Mouse (Mus musculus) CD8-positive naive resting alpha-beta T cell, adult 2 months (primary cell): Measurements from ENCODE around the gene Lgi1.

Experiments used
- DNase-seq, 2 experiments: peaks; one replicate each; pipeline ENCODE4 v3.0.0; 2022; ENCODE audit warnings: low read depth in 2 of 2, low spot score in 2 of 2

The Lgi1 gene

DNA sequence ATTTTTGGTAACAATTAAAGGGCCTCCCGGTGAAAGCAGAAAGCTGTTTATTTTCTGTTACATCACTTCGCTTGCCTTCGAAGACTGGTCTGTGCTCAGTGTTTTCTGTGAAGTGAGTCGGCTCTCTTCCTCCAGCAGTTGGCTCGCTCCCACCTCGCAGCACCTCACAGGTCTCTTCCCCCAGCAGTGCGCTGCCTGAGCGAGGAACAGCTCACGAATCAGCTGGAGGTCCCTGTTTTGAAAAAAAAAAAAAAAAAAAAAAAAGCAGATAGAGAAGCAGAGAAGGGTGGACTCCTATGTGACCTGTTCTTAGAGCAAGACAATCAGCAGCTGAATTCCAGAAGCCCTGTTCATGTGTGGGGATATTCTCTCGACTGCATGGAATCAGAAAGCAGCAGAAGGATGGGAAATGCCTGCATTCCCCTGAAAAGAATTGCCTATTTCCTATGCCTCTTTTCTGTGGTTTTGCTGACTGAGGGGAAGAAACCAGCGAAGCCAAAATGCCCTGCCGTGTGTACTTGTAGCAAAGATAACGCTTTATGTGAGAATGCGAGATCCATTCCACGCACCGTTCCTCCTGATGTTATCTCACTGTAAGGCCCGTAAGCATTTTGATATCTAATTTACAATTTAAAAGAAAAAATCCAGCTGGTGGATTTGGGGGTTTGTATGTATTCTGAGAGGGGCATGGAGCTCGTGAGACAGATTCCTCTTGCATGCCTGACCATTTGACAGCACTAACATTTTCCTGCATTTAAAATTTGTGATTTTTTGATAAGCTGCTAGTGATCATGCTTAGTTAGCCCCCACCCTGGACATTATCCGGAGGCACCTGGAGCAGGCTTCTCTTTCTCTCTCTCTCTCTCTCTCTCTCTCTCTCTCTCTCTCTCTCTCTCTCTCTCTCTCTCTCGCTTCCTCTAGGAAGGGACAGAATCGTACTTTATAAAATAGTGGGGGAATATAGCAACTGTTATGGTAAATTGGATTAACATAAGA is at the start of gene Lgi1:
Lgi1 (plus strand) TSS at position 32 of the 996 bp plus-strand sequence.
- no peak for DNase-seq

GRCm38 (mm10) chr19:38217696-38218095 is 46.6 kb upstream of the Lgi1 start:
- DNase-seq, result no peak

DNA sequence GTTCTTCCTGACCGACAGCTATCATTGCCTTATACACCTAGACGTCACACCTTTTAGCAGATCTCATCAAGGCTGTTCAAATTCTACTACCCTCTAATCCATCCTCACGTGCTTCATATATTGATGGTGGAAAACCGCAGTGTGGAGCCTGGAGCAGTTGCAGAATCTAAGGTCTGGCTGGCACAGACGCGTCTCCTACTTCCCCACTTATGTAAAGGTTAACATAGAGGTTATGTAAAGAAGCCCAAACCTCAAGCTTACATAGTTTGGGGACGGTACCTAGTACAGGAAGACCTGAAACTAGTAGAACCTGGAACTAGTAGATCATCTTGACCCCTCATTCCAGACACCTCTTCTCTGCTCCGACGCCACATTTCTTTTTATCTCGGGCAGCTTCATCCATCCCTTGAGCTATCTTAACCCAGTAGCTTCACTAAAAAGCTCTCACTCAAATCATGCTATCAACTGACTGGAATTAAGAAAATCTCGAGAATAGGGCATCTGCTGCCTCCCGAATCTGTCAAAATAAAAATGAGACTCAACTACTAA is 40.9 kb upstream of the Lgi1 start:
- no peak for DNase-seq

DNA sequence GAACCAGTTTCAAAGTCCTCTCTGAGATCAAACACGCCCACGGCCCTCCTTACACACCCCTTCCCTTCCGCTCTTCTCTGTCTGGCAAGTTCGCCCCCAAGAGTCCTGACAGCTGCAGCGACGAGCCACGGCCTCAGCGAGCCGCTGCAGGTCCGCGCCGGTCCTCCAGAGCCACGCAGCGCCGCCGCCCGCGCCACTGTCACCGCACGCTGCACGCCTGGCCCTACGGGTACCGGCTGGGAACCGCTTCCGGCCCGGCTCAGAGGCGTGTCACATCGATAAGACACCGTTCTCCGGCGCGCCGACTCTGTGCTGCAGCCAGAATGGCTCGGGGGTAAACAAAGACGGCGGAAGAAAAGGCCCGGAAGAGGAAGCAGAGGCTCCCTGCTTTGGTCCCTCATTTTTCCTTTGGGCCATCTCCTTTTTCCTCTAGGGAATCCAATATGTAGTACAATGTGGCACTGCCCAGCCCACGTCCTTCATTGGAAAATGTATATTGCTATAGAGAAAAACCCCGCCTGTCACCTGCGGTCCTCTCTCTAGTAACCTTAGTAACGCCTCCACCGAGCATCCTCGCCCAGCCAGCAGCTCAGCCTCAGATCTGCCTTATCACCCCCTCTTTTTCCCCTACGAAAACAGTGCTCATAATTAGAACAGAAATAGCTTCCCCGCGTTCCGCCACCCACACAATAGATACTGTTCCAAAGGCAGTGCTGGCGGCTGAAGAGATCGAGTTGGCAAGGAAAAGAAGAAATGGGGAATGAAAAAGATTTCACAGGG is 40.2 kb upstream of the Lgi1 start, which contains the start of gene Fra10ac1:
Fra10ac1 (minus strand) TSS at position 252 of the 780 bp plus-strand sequence.
- peak; percentile 89 to 91 for DNase-seq

- DNase-seq, result no peak
Observed at GRCm38 (mm10) chr19:38224685-38225060, 39.7 kb upstream of the Lgi1 start.

GRCm38 (mm10) chr19:38228699-38229098 is 35.6 kb upstream of the Lgi1 start:
- no peak for DNase-seq

DNA sequence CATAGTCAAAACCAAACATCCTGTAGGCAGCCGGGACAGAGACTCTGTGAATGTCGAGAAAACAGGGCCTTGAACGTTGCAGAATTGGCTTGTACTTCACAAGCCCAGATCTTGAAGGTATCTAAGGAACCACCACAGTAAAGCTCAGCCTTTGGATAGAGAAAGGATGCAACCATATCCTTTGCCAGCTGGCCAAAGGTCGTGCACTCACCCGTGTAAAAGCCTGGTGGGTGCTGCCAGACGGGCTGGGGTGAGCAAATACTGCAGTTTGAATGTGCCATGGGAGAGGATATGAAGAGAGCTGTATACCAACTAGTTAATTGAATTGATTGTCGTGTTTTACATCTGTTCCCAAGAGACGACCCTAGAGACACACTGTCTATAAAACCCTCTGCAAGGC is 32.2 kb upstream of the Lgi1 start:
- DNase-seq, result no peak

DNA sequence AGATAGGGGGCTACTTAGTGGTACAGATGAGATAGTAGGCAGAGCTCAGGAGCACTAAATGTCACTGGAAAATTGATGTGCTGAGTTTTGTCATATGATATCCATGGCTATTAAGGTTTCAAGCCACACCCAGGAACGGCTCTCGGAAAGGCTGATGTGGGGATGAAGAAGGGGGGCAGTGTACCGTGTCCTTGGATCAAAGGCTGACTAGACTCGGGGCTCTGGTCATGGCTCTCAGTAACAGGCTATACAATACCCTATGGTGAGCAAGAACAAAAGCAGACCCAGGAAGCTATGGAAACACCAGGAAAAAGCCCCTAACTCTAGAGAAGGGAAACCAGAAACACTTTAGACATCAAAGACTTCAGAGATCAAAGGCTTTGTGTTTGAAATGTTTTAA is 31.8 kb upstream of the Lgi1 start:
- no peak for DNase-seq

DNA sequence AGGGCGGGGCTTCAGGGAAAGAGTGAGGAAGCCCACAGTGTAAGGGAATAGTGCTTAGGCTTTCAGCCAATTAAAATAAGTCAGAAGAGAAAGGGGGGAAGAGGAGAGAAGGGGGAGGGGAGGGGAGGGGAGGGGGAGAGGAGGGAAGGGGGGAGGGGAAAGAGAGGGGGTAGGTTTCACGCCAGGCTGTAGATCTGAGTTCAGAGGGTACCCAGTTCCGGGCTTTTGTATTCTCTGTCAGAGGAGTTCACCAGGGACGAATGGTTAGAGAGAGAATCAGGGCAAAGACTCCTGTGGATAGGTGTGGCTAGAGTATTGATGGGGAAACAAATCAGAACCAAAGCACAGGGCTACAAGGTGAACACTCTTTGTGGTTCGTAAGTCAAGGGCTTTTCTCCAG is 27.8 kb upstream of the Lgi1 start:
- DNase-seq, result no peak

DNA sequence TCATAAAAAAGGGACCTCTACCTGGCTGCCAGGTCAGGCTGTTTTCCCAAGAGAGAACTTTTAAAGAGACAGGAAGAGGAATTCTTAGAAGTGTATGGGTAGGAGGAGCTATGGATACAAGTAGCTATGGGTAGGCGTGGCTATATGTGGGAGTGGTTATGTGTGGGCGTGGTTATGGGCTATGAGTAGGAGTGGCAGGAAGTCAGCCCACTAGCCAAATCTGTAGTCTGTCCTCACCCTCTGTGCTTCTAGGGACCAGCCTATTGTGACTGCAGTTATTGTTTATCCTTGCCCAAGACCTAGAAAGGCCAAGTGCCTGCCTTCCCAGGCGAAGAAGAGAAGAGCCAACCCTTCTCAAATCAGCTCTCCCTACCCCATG is 26.5 kb upstream of the Lgi1 start:
- DNase-seq, result peak in 1 of 2 experiments; percentile 16

- no peak for DNase-seq
Observed at GRCm38 (mm10) chr19:38238213-38238951, 26.0 kb upstream of the Lgi1 start.

DNA sequence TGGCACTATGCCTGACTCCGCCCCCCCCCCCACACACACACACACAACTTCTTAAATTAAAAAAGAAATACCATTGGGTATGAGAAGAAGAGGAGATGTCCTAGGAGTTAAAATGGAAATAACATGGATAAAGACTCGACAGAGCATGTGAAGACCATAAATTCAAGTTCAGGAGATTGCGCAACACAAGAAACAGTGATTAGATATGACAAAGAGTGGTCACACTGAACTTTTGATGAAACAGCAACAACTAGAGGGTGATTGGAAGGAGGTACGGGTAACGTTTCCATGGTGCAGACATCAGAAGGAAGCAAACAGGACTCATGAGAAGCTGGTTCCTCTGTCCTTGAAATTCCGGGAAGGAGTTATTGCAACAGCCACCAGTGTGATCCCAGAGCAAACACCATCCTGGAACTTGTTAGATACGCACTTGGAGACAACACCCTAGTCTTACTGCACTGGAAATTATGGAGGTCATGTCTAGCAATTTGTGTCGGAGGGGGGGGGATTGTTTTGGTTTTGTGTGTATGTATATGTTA is 22.0 kb upstream of the Lgi1 start:
- no peak for DNase-seq

GRCm38 (mm10) chr19:38244748-38245147 is 19.6 kb upstream of the Lgi1 start:
- DNase-seq, result no peak

GRCm38 (mm10) chr19:38245361-38246176 is 18.8 kb upstream of the Lgi1 start:
- DNase-seq, result no peak

DNA sequence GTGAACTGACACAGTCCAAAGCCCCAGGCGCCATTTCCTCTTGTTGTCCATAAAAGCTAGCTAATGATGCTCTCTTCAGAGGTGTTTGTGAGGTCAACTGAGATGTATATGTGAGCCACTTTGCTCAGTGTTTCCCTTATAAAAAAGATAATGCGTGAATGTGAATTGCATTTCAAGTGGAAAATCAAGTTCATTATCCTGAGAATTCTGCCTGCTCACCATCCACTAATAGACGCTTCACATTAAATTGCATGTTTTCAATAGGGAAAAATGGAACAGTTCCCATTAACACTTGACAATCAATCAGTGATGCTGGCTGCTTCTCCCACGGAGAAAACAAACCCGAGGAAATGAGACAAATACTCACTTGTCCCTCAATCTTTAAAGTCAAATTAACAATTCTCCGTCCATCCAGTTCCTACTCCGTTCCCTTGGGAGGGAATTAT is 18.1 kb upstream of the Lgi1 start:
- DNase-seq, result no peak

DNA sequence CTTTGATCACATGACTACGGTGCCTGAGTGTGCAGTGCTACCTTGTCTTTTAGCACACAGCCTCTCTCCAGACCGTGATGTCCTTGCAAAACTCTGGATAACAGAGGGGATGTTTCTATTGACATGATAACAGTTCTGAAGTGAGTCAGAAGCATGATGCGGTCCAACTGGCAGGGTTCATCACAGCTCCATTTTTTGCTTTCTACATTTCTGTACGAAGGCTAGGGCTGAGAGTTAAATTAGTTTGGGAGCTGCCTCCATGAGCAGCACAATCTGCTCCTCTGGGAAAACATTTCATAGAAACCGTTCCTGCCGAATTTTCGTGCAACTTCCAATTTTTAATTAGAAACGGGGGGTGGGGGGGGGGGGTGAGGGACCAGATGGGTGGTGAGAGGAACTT is 14.7 kb upstream of the Lgi1 start:
- DNase-seq, result no peak

GRCm38 (mm10) chr19:38253796-38254195 is 10.5 kb upstream of the Lgi1 start:
- peak; percentile 20 to 58 for DNase-seq

GRCm38 (mm10) chr19:38258651-38259065 is 5.7 kb upstream of the Lgi1 start:
- no peak for DNase-seq

DNA sequence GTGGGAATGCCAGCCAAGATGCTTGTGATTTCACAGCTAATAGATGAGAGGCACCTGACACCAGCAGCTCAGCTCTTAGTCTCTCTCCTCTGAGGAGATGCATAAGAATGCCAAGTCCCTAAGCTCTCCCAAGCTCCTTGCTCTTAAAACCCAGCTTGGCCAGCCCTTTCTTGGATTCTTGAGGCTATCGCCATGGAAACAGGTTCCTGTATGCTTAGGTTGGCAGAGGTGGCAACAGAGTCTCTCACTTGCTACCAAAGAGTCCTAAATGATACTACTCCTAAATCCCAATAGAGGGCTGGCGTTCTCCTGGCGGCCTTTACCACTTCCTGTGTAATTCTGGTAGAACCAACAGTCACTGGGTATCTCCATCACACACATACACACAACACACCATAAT is 4.9 kb upstream of the Lgi1 start:
- no peak for DNase-seq

DNA sequence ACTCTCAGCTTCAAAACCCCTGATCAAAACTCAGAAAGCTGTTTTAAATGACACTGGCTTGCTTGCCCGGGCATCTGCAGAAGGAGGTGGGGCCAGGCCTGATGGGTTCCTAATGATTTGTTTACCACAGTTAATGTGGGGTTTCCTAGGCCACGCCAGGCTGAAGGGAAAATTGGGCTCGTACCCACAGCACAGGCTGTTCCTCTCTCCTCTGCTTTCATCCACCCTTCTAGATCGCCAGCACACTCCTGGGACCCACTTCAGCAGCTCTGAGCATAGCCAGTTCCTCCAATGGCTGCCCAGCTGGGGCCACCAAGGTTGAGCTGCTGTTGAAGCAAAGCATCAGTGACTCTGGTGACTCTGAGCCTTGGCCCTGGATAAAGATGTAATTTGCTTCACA is 4.0 kb upstream of the Lgi1 start:
- no peak for DNase-seq
